Mouse (Mus musculus): Measurements from ENCODE around the gene Slc38a5. TPM values are rescaled to one million over a fixed set of nuclear protein-coding genes. Genes with fewer than 3 reads are reported as not detected.

Slc38a5 gene
- polyA plus RNA-seq (2012; rRNA removed), result 25.6 and 27.5 TPM in 2 replicates

GRCm38 (mm10) chrX:8271083-8271820 is at the start of gene Slc38a5:
TSS of gene Slc38a5 (plus strand) at chrX:8271133.

DNA sequence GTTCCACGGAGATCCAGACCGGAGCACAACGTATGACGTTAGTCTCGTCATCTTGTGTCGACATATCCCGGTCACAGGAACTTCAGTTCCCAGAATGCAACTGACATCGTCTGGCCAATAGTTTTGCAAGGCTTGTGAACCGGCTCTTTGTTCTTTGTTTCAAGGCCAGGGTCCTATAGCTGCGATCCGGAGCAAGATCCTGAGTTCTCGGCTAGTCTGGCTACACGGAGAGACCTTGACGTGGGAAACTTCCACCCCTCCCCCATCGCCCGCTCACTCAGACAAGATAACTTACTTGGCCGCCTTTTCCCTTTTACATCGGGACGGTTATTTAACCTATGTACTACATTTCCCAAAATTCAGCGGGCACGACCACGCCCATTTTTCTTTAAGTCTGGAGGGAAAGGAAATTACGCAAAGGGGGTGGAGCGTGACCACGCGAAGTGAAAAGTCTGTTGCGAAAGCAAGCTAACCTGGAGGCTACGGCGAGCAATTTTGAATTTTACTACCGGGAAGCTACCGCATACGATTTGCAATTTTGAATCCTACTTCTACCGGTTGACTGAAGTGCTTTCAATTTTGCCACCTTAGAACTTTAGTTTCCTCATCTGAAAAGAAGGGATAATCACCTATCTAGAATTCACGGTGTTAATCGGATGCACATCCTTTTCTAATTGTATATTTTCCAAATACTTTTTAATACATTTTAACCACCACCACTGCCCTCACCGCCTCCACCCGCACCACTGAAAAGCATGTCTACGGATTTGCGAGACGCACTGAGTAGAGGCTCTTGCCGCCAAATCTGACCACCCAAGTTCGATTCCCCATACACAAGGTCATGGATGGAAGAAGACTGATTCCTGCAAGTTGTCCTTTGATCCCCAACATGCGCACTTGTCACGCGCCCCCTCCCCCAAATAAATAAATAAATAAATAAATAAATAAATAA is 18.3 kb upstream of the Slc38a5 start, which contains the start of gene Ftsj1:
Gene Ftsj1 (minus strand): TSS at position 73 of the 952 bp plus-strand sequence.

GRCm38 (mm10) chrX:8327124-8327523 is 56.2 kb downstream of the Slc38a5 start, which contains the start of gene Ssxb10:
TSS of gene Ssxb10 (plus strand) at chrX:8327424.

Other genes with a start within 250 kb of the Slc38a5 start
- 52.8 and 56.5 TPM in 2 replicates for gene Suv39h1, start 196.4 kb upstream of the Slc38a5 start, polyA plus RNA-seq (2012; rRNA removed)
- gene Was, start 180.6 kb upstream of the Slc38a5 start, polyA plus RNA-seq (2012; rRNA removed), result 1.0 and 1.1 TPM in 2 replicates
- gene Wdr13, start 138.2 kb upstream of the Slc38a5 start, polyA plus RNA-seq (2012; rRNA removed), result 193 and 209 TPM in 2 replicates
- 462 and 530 TPM in 2 replicates for gene Rbm3, start 125.3 kb upstream of the Slc38a5 start, polyA plus RNA-seq (2012; rRNA removed)
- gene Tbc1d25, start 95.0 kb upstream of the Slc38a5 start, polyA plus RNA-seq (2012; rRNA removed), result 24.0 and 24.2 TPM in 2 replicates
- 20.1 and 22.0 TPM in 2 replicates for gene Ebp, start 77.6 kb upstream of the Slc38a5 start, polyA plus RNA-seq (2012; rRNA removed)
- 91.0 and 101 TPM in 2 replicates for gene Porcn, start 64.6 kb upstream of the Slc38a5 start, polyA plus RNA-seq (2012; rRNA removed)
- gene Ftsj1, start 18.7 kb upstream of the Slc38a5 start, polyA plus RNA-seq (2012; rRNA removed), result 42.2 and 45.3 TPM in 2 replicates
- not detected in 2 replicates for gene Ssxb10, start 56.3 kb downstream of the Slc38a5 start, polyA plus RNA-seq (2012; rRNA removed)
- gene Ssxb9, start 95.8 kb downstream of the Slc38a5 start, polyA plus RNA-seq (2012; rRNA removed), result not detected in 2 replicates
- not detected in 2 replicates for gene Ssxb1, start 142.2 kb downstream of the Slc38a5 start, polyA plus RNA-seq (2012; rRNA removed)
- gene Ssxb2, start 190.6 kb downstream of the Slc38a5 start, polyA plus RNA-seq (2012; rRNA removed), result not detected in 2 replicates

Data from central nervous system, embryonic 14 days (tissue).